Mouse (Mus musculus) brain, embryonic 14.5 days (tissue): ENCODE results near the gene Ahnak.

Experiments
- CTCF ChIP-seq: fragments of 200-500 bp; IDR thresholded peaks from 2 replicates; pipeline ENCODE4 v1.5.1; 2012; ENCODE audit warnings: inconsistent platforms, mild to moderate bottlenecking, moderate library complexity, borderline replicate concordance; ENCODE audit not compliant: insufficient read depth, insufficient read length; ENCODE audit errors: extremely low read depth
- POLR2A ChIP-seq: fragments of 200-500 bp; IDR thresholded peaks from 2 replicates; pipeline ENCODE4 v1.6.1; 2012; ENCODE audit warnings: mild to moderate bottlenecking, inconsistent platforms, borderline replicate concordance; ENCODE audit not compliant: poor library complexity, insufficient read depth, insufficient read length, severe bottlenecking; ENCODE audit errors: extremely low read depth

DNA sequence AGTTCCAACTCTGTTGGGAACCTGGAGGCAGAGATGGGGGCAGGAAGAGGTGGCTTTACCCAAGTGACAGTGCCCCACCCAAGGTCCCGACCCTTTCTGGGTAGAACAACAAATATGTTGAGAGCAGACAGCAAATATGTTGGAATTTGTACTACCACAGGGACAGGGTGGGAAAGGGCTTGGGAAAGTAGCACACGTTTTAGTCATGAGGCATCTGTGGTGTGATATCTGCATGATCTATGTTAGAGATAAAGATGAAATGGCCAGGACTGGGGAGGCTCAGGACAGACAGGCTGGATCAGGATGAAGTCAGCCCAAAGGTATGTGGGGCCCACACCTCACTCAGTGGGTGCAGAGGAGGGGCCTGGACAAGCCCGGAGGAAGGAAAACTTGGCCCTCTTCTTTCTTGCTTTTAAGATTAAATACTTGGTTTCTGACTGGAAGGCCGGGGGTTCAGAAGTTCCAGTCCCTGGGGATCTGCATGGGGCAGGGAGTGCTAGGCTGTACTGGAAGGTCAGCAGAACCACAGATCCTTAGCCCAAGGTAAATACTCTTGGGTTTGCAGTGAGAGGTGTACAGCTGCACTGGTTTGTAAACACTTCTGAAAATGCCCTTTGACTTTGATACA is 117.8 kb downstream of the Ahnak start:
- TF ChIP-seq CTCF = no peak
- TF ChIP-seq POLR2A = no peak
